Mouse (Mus musculus): ENCODE measurements at regions not wholly inside any gene's neighbourhood (a gene's known extent, or its start where the extent isn't known, plus 50 kb on each side); places are given as distances from the start of the nearest gene placed in this dataset.
A peak's percentile ranks its signal among the peaks of the same experiment; 100 is the strongest.
"Not testable (repeated sequence)": the region's sequence is repeated elsewhere in the genome, so short reads cannot be mapped to it uniquely, and the experiment has no call there.

- Histone ChIP-seq H3K9me3 (ENCODE audit: low read length) (no peaks in the 10 kb centered on the region), H3K27me3 (ENCODE audit: insufficient read depth, low read length) (no peaks in the 10 kb centered on the region), H3K4me3 (ENCODE audit: low read length) (no peak overlapping the region), H3K36me3 (ENCODE audit: insufficient read depth, low read length) (no peaks in the 10 kb centered on the region), H3K4me1 (ENCODE audit: insufficient read depth, low read length) (no peaks in the 10 kb centered on the region), H3K4me2 (ENCODE audit: low read depth, low read length) (no peak overlapping the region), H3K27ac (no peak overlapping the region), H3K9ac (replicated peaks; ENCODE audit: low read length) (no peak overlapping the region)
- DNase-seq (ENCODE audit: low spot score) (no peak), ATAC-seq (no peak)
- WGBS: 84% methylated on average over 6 of the region's 6 CpGs
- TF ChIP-seq CTCF (IDR thresholded peaks at IDR 0.05; ENCODE audit: low read depth): no peak
Measured at GRCm38 (mm10) chr14:37571971-37572370, 436.9 kb upstream of the Ghitm start.

GRCm38 (mm10) chr14:37558258-37558657 is 423.2 kb upstream of the Ghitm start:
- ATAC-seq (no peak), DNase-seq (ENCODE audit: low spot score) (no peak)
- Histone ChIP-seq H3K36me3 (ENCODE audit: insufficient read depth, low read length) (no peaks in the 10 kb centered on the region), H3K4me1 (ENCODE audit: insufficient read depth, low read length) (no peaks in the 10 kb centered on the region), H3K9me3 (ENCODE audit: low read length) (no peaks in the 10 kb centered on the region), H3K4me3 (ENCODE audit: low read length) (no peak overlapping the region), H3K4me2 (ENCODE audit: low read depth, low read length) (no peak overlapping the region), H3K9ac (replicated peaks; ENCODE audit: low read length) (no peak overlapping the region), H3K27me3 (ENCODE audit: insufficient read depth, low read length) (no peaks in the 10 kb centered on the region), H3K27ac (no peak overlapping the region)
- WGBS: 82% methylated on average over 5 of the region's 5 CpGs
- TF ChIP-seq CTCF (IDR thresholded peaks at IDR 0.05; ENCODE audit: low read depth): no peak

DNA sequence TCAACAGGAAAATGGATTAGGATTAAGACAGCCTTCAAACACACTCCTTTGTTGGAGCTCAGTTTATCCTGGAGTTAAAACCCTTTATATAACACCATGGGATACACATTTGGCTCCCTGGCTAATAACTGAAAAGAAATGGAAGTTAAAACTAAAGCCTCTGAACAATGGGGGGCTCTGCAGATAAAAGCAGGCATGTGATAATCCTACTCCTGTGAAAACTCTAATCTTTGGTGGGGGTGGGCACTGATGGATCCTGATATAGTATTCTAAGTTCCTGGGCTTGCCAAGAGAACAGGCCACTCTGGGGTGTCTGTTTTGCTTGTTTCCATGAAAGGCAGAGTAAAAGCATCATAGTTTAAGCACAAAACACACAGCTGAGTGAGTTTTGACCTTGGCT is 388.5 kb upstream of the Ghitm start:
- H3K4me3 ChIP-seq (ENCODE audit: low read length): no peak overlapping the region
- no peak overlapping the region for H3K27ac ChIP-seq
- H3K36me3 ChIP-seq (ENCODE audit: insufficient read depth, low read length): no peaks in the 10 kb centered on the region
- TF ChIP-seq CTCF (IDR thresholded peaks at IDR 0.05; ENCODE audit: low read depth): no peak
- H3K9ac ChIP-seq (replicated peaks; ENCODE audit: low read length): no peak overlapping the region
- H3K4me1 ChIP-seq (ENCODE audit: insufficient read depth, low read length): no peaks in the 10 kb centered on the region
- no peak for ATAC-seq
- no peaks in the 10 kb centered on the region for H3K9me3 ChIP-seq (ENCODE audit: low read length)
- H3K4me2 ChIP-seq (ENCODE audit: low read depth, low read length): no peak overlapping the region
- DNase-seq (ENCODE audit: low spot score): no peak
- H3K27me3 ChIP-seq (ENCODE audit: insufficient read depth, low read length): no peaks in the 10 kb centered on the region

GRCm38 (mm10) chr14:37520631-37521030 is 385.6 kb upstream of the Ghitm start:
- DNase-seq (ENCODE audit: low spot score); H3K36me3 ChIP-seq (ENCODE audit: insufficient read depth, low read length); H3K4me3 ChIP-seq (ENCODE audit: low read length); H3K4me1 ChIP-seq (ENCODE audit: insufficient read depth, low read length); H3K27me3 ChIP-seq (ENCODE audit: insufficient read depth, low read length); H3K9ac ChIP-seq (replicated peaks; ENCODE audit: low read length); ATAC-seq; H3K4me2 ChIP-seq (ENCODE audit: low read depth, low read length); H3K27ac ChIP-seq; H3K9me3 ChIP-seq (ENCODE audit: low read length): not testable (repeated sequence)
- WGBS: 84% methylated on average over 3 of the region's 3 CpGs

DNA sequence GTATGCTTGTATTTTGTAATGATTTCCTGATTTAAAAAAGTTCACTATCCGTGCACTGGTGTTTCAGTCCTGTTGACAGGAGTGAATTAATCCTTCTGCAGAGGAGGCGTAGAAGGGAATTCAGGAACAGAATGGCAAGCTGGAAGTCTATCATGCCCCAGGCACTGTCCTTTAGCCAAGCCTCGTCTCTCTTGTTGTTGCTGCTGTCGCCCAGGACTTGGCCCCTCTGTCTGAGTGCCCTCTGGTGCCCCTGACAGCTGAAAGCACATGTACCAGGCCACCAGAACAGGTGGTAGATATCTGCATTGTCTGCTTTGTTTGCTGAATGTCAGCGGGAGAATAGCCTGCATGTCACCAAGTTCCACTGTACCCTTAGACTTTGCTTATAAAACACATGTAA is 370.2 kb upstream of the Ghitm start:
- no peaks in the 10 kb centered on the region for H3K36me3 ChIP-seq (ENCODE audit: insufficient read depth, low read length)
- no peaks in the 10 kb centered on the region for H3K4me1 ChIP-seq (ENCODE audit: insufficient read depth, low read length)
- H3K4me3 ChIP-seq (ENCODE audit: low read length): no peak overlapping the region
- H3K4me2 ChIP-seq (ENCODE audit: low read depth, low read length): no peak overlapping the region
- no peak overlapping the region for H3K27ac ChIP-seq
- H3K9me3 ChIP-seq (ENCODE audit: low read length): no peaks in the 10 kb centered on the region
- H3K9ac ChIP-seq (replicated peaks; ENCODE audit: low read length): no peak overlapping the region
- no peak for TF ChIP-seq CTCF (IDR thresholded peaks at IDR 0.05; ENCODE audit: low read depth)
- DNase-seq (ENCODE audit: low spot score): no peak
- ATAC-seq: no peak
- H3K27me3 ChIP-seq (ENCODE audit: insufficient read depth, low read length): no peaks in the 10 kb centered on the region
- 60% methylated on average over 5 of the region's 5 CpGs for WGBS

- H3K27ac ChIP-seq: no peak overlapping the region
- H3K27me3 ChIP-seq (ENCODE audit: insufficient read depth, low read length): no peaks in the 10 kb centered on the region
- H3K9ac ChIP-seq (replicated peaks; ENCODE audit: low read length): no peak overlapping the region
- H3K4me2 ChIP-seq (ENCODE audit: low read depth, low read length): no peak overlapping the region
- ATAC-seq (peak; percentile 74), DNase-seq (ENCODE audit: low spot score) (peak; percentile 48)
- no peaks in the 10 kb centered on the region for H3K9me3 ChIP-seq (ENCODE audit: low read length)
- H3K4me1 ChIP-seq (ENCODE audit: insufficient read depth, low read length): no peaks in the 10 kb centered on the region
- no peaks in the 10 kb centered on the region for H3K36me3 ChIP-seq (ENCODE audit: insufficient read depth, low read length)
- no peak for TF ChIP-seq CTCF (IDR thresholded peaks at IDR 0.05; ENCODE audit: low read depth)
- no peak overlapping the region for H3K4me3 ChIP-seq (ENCODE audit: low read length)
- WGBS: 28% methylated on average over 4 of the region's 4 CpGs
Measured at GRCm38 (mm10) chr14:37490711-37491110, 355.6 kb upstream of the Ghitm start.

GRCm38 (mm10) chr14:37485292-37485691 is 350.2 kb upstream of the Ghitm start:
- no peak for ATAC-seq
- no peak overlapping the region for H3K27ac ChIP-seq
- WGBS: 92% methylated on average over 8 of the region's 8 CpGs

More at GRCm38 (mm10) chr14:37485292-37485691, 350.2 kb upstream of the Ghitm start:
- Histone ChIP-seq H3K4me1 (ENCODE audit: insufficient read depth, low read length) (no peaks in the 10 kb centered on the region), H3K4me3 (ENCODE audit: low read length) (no peak overlapping the region), H3K9ac (replicated peaks; ENCODE audit: low read length) (no peak overlapping the region), H3K36me3 (ENCODE audit: insufficient read depth, low read length) (no peaks in the 10 kb centered on the region), H3K9me3 (ENCODE audit: low read length) (no peaks in the 10 kb centered on the region), H3K4me2 (ENCODE audit: low read depth, low read length) (no peak overlapping the region), H3K27me3 (ENCODE audit: insufficient read depth, low read length) (no peaks in the 10 kb centered on the region)
- TF ChIP-seq CTCF (IDR thresholded peaks at IDR 0.05; ENCODE audit: low read depth): no peak
- DNase-seq (ENCODE audit: low spot score): no peak

All from hindbrain, postnatal 0 days (tissue).